Mouse (Mus musculus) cortical plate, adult 2 months (tissue): Measurements from ENCODE around the gene Smurf1.

Source experiments
- CTCF ChIP-seq: fragments of 200-500 bp; IDR thresholded peaks from 2 replicates; pipeline ENCODE4 v1.5.1; 2011; ENCODE audit warnings: mild to moderate bottlenecking, control low read depth, low read length; ENCODE audit not compliant: insufficient read depth; ENCODE audit errors: extremely low read depth
- POLR2A ChIP-seq: fragments of 200-500 bp; IDR thresholded peaks from 2 replicates; pipeline ENCODE4 v1.6.1; 2011; ENCODE audit warnings: mild to moderate bottlenecking, low read length, control low read depth; ENCODE audit not compliant: insufficient read depth; ENCODE audit errors: extremely low read depth

DNA sequence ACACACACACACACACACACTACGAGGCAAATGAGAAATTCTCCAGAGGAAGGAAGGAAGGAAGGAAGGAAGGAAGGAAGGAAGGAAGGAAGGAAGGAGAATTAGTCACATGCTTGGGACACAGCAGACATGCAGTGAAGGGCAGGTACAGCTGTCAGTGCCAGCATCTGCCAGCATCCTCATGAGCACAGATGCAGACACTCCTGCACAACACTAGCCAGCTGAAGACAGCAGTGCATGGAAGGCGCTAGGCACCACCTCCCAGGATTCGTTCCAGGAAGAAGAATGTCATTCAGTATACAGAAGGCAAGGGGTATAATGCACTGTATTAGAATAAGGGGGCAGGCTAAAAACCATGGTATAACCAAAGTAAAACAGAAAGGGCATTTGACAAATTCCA, 24.7 kb downstream of the Smurf1 start:
- TF ChIP-seq CTCF: no peak
- no peak for TF ChIP-seq POLR2A
